Mouse (Mus musculus) liver, adult 2 months (tissue): ENCODE measurements around the gene Tssc4. TPM values are rescaled to one million over a fixed set of nuclear protein-coding genes. Genes with fewer than 3 reads are reported as not detected.
A peak's percentile ranks its signal among the peaks of the same experiment; 100 is the strongest.

Experiments
- DNase-seq: peaks from one replicate; pipeline ENCODE4 v3.0.0-alpha.2; 2011; ENCODE audit warnings: low read depth, low spot score; ENCODE audit errors: extremely low read depth
- H3K27ac ChIP-seq: fragments of 200-500 bp; replicated peaks from 2 replicates; pipeline ENCODE4 v1.5.1; 2012; ENCODE audit warnings: low read depth, mild to moderate bottlenecking, control low read depth, inconsistent platforms, low read length; ENCODE audit not compliant: insufficient read depth
- H3K27me3 ChIP-seq: fragments of 200-500 bp; 2 replicates; pipeline ENCODE4 v1.6.1; 2012; ENCODE audit warnings: mild to moderate bottlenecking, moderate library complexity, low read length, inconsistent platforms; ENCODE audit not compliant: control insufficient read depth, insufficient read depth
- H3K36me3 ChIP-seq: fragments of 200-500 bp; 2 replicates; pipeline ENCODE4 v1.6.1; 2012; ENCODE audit warnings: low read length, inconsistent platforms; ENCODE audit not compliant: control insufficient read depth, insufficient read depth
- H3K4me1 ChIP-seq: fragments of 200-500 bp; 2 replicates; pipeline ENCODE4 v1.6.1; 2011; ENCODE audit warnings: low read length; ENCODE audit not compliant: control insufficient read depth, insufficient read depth
- H3K4me3 ChIP-seq: fragments of 200-500 bp; 2 replicates; pipeline ENCODE4 v1.5.1; 2011; ENCODE audit warnings: low read depth, mild to moderate bottlenecking, control low read depth, low read length, moderate library complexity; ENCODE audit not compliant: insufficient read depth
- H3K79me2 ChIP-seq: fragments of 200-500 bp; 2 replicates; pipeline ENCODE4 v1.6.1; 2012; ENCODE audit warnings: inconsistent platforms, mild to moderate bottlenecking, low read length, moderate library complexity; ENCODE audit not compliant: control insufficient read depth, insufficient read depth
- H3K9ac ChIP-seq: fragments of 200-500 bp; 2 replicates; pipeline ENCODE4 v1.6.1; 2012; ENCODE audit warnings: low read depth, mild to moderate bottlenecking, control low read depth, inconsistent platforms, low read length
- CTCF ChIP-seq: fragments of 200-500 bp; IDR thresholded peaks from 2 replicates; pipeline ENCODE4 v1.5.1; 2011; ENCODE audit warnings: low read depth, low read length, control low read depth
- POLR2A ChIP-seq: fragments of 200-500 bp; IDR thresholded peaks from 2 replicates; pipeline ENCODE4 v1.6.1; 2011; ENCODE audit warnings: low read length, control low read depth; ENCODE audit not compliant: insufficient read depth; ENCODE audit errors: extremely low read depth
- WGBS: fragments of 180-500 bp; shearing (Covaris S2); methylation state at CpG from one replicate; pipeline ENCODE4 v1.1.7; 2018; 5-methylcytosine and 5-hydroxymethylcytosine counted together
- polyA plus RNA-seq: library from polyadenylated mRNA; depleted of rRNA; stranded (reverse); fragments of >200 nt; gene quantifications from 2 replicates; pipeline ENCODE4 v1.2.3, GENCODE M21; 2012
- total RNA-seq: library from RNA; depleted of rRNA; stranded (reverse); fragments of >200 nt; gene quantifications from 2 replicates; pipeline ENCODE4 v1.2.3, GENCODE M21; 2014

Gene Tssc4
- total and polyA plus RNA-seq, 2 experiments, result 11.9 to 47.7 TPM

- Histone ChIP-seq H3K79me2 (peaks cover 53% of the 10 kb centered on the region), H3K27me3 (no peaks in the 10 kb centered on the region), H3K9ac (peak overlapping the region; percentile 11; the same call in 1 of the 2 replicates), H3K4me3 (no peak overlapping the region), H3K36me3 (peaks cover 7% of the 10 kb centered on the region; the same call in 1 of the 2 replicates), H3K27ac (peak overlapping the region; percentile 67), H3K4me1 (peaks cover 49% of the 10 kb centered on the region)
- peak; percentile 80 for DNase-seq
- 7% methylated on average over 9 of the region's 9 CpGs for WGBS
- TF ChIP-seq CTCF, result no peak
- TF ChIP-seq POLR2A, result no peak
These were observed 11.3 kb upstream of the Tssc4 start for GRCm38 (mm10) chr7:143057667-143058220.

GRCm38 (mm10) chr7:143058221-143058697, 10.8 kb upstream of the Tssc4 start:
- H3K4me1 ChIP-seq, result peaks cover 49% of the 10 kb centered on the region
- WGBS, result 72% methylated on average over 5 of the region's 5 CpGs
- H3K27ac ChIP-seq, result peak overlapping the region; percentile 67
- TF ChIP-seq CTCF, result no peak
- TF ChIP-seq POLR2A, result no peak
- H3K9ac ChIP-seq, result peak overlapping the region; percentile 11; the same call in 1 of the 2 replicates
- no peak for DNase-seq
- no peak overlapping the region for H3K4me3 ChIP-seq
- peaks cover 12% of the 10 kb centered on the region; the same call in 1 of the 2 replicates for H3K36me3 ChIP-seq
- H3K27me3 ChIP-seq, result no peaks in the 10 kb centered on the region
- H3K79me2 ChIP-seq, result peaks cover 48% of the 10 kb centered on the region

- no peak for DNase-seq
- Histone ChIP-seq H3K27ac (peak overlapping the region; percentile 28), H3K27me3 (no peaks in the 10 kb centered on the region), H3K4me1 (peaks cover 44% of the 10 kb centered on the region), H3K79me2 (peaks cover 37% of the 10 kb centered on the region), H3K36me3 (peaks cover 20% of the 10 kb centered on the region), H3K9ac (no peak overlapping the region), H3K4me3 (no peak overlapping the region)
- WGBS, result 33% methylated on average over 5 of the region's 5 CpGs
- no peak for TF ChIP-seq CTCF
- no peak for TF ChIP-seq POLR2A
These were observed 9.7 kb upstream of the Tssc4 start for GRCm38 (mm10) chr7:143059202-143059870.

GRCm38 (mm10) chr7:143062704-143063103, 6.3 kb upstream of the Tssc4 start:
- 58% methylated on average over 2 of the region's 2 CpGs for WGBS
- Histone ChIP-seq H3K79me2 (peaks cover 10% of the 10 kb centered on the region; the same call in 1 of the 2 replicates), H3K27ac (no peak overlapping the region), H3K36me3 (peaks cover 20% of the 10 kb centered on the region), H3K4me3 (no peak overlapping the region), H3K27me3 (no peaks in the 10 kb centered on the region), H3K4me1 (peaks cover 16% of the 10 kb centered on the region), H3K9ac (no peak overlapping the region)
- no peak for DNase-seq
- TF ChIP-seq POLR2A (no peak), CTCF (no peak)

GRCm38 (mm10) chr7:143064226-143064625, 4.8 kb upstream of the Tssc4 start:
- H3K79me2 ChIP-seq, result peaks cover 5% of the 10 kb centered on the region; the same call in 1 of the 2 replicates
- H3K9ac ChIP-seq, result no peak overlapping the region
- peaks cover 10% of the 10 kb centered on the region for H3K4me1 ChIP-seq
- DNase-seq, result no peak
- H3K27ac ChIP-seq, result no peak overlapping the region
- H3K4me3 ChIP-seq, result no peak overlapping the region
- WGBS, result 82% methylated on average over 6 of the region's 6 CpGs
- H3K36me3 ChIP-seq, result peaks cover 20% of the 10 kb centered on the region
- no peaks in the 10 kb centered on the region for H3K27me3 ChIP-seq
- TF ChIP-seq CTCF (no peak), POLR2A (no peak)
